Mouse (Mus musculus): ENCODE measurements at regions not wholly inside any gene's neighbourhood (a gene's known extent, or its start where the extent isn't known, plus 50 kb on each side); places are given as distances from the start of the nearest gene placed in this dataset.

DNA sequence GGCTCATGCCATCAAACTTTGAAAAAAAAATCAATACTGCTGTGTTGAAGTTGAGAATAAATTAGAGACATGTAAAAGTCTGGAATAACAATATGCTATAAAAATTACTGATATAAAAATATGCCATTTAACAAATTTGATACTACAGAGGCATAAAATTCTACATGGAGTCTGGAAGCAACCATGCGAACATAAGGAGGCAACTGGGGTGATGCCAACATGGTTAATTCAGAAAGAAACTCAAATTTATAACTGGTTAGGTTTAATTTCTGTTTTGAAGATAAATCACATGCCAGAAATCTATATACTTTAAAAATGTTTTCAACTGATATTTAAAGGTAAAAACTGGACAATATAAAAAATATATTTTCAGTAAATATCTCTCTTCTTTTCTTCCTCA, 111.4 kb upstream of the Nr4a3 start:
- H3K27me3 ChIP-seq = no peaks in the 10 kb centered on the region
- H3K4me2 ChIP-seq (replicated peaks) = no peak overlapping the region
- no peak overlapping the region for H3K9ac ChIP-seq (replicated peaks)
- H3K4me3 ChIP-seq (replicated peaks) = no peak overlapping the region
- H3K36me3 ChIP-seq = no peaks in the 10 kb centered on the region
- H3K27ac ChIP-seq = no peak overlapping the region
- H3K9me3 ChIP-seq = 0 out of 2 replicates have a peak, but pooled peaks cover 3% of the 10 kb centered on the region
- no peaks in the 10 kb centered on the region for H3K4me1 ChIP-seq (replicated peaks)
- WGBS = 97% methylated on average over 1 of the region's 1 CpGs
- ATAC-seq = no peak

DNA sequence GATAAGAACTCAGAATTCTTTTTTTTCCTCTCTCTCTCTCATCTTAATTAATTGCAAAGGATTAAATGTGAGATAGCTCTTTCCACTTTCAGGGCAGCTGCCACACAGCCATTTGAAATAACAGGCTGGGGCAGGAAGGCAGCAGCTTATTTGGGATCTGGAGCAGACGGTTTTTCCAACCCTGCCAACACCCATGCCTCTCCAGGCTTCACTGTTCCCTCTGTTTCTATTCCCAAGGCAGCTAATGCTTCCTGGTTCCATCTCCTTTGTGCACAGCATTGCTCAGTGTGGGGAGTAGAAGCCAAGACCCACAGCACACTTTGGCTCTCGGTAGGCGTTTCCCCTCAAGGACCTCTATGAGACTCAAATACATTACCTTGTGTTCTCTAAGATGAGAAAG, 109.4 kb upstream of the Nr4a3 start:
- H3K36me3 ChIP-seq = no peaks in the 10 kb centered on the region
- no peak overlapping the region for H3K9ac ChIP-seq (replicated peaks)
- H3K27ac ChIP-seq = no peak overlapping the region
- H3K9me3 ChIP-seq = no peaks in the 10 kb centered on the region
- H3K4me3 ChIP-seq (replicated peaks) = no peak overlapping the region
- WGBS = 87% methylated on average over 3 of the region's 3 CpGs
- no peaks in the 10 kb centered on the region for H3K27me3 ChIP-seq
- no peaks in the 10 kb centered on the region for H3K4me1 ChIP-seq (replicated peaks)
- ATAC-seq = no peak
- H3K4me2 ChIP-seq (replicated peaks) = no peak overlapping the region

DNA sequence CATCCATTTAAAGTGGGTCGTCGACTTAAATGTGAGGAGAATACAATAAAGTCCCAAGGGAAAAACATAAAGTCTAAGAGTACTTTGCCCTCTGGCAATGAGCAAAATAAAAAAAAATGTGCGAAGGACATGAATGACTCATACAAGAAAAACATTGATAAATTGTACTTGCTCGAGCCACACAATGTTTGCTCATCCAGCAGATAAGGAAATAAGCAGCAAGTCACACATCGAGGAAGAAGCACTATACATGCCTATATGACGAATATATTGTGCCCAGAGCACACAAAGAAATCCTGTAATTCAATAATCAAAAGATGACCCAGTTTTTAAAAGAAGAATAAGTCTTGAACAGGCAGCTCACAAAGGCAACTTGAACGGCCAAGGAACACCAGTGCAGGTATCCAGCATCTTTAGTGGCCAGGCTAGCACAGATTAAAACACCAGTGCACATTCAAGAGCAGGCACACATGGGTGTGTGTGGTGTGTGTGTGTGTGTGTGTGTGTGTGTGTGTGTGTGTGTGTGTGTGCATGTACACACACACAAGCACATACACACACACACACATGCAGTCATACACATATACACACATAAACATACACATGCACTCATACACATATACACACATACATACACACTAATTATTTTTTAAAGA, 108.4 kb upstream of the Nr4a3 start:
- H3K4me2 ChIP-seq (replicated peaks) = no peak overlapping the region
- no peak overlapping the region for H3K4me3 ChIP-seq (replicated peaks)
- no peaks in the 10 kb centered on the region for H3K9me3 ChIP-seq
- no peaks in the 10 kb centered on the region for H3K36me3 ChIP-seq
- no peak overlapping the region for H3K27ac ChIP-seq
- H3K27me3 ChIP-seq = no peaks in the 10 kb centered on the region
- WGBS = 90% methylated on average over 7 of the region's 7 CpGs
- H3K9ac ChIP-seq (replicated peaks) = no peak overlapping the region
- no peaks in the 10 kb centered on the region for H3K4me1 ChIP-seq (replicated peaks)
- ATAC-seq = no peak

DNA sequence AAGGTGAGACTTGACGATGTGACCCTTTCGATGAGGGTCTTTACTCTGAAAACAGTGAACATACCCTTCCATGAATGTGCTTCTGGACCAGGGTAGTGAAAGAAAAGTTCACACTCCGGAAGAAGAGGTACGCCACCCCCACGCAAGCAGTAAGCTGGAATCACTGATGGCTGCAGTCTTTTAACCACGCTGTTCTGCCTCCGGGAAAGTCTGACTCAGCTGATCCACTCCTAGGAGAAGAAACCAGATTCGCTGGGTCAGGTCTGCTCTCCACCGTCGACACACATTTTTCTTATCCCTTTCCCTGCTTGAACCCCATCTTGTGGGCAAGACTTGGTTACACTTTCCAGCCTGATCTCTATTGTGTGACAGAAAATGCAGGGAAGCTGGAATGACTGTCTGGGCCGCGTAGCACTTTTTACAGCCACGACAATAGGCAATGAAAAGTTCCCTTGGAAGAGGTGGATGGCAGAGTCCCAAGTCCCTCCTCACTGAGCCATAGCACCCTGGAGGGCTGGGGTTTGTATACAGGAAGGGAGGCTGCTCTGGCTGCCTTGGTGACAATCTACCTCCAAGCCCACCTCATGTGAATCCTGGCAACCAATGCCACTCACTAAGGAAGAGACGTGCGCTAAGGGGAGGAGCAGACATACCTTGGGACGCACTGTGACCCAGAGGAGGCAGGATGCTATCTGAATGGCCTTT, 96.9 kb upstream of the Nr4a3 start:
- Histone ChIP-seq H3K36me3 (no peaks in the 10 kb centered on the region), H3K4me2 (replicated peaks) (no peak overlapping the region), H3K4me1 (replicated peaks) (no peaks in the 10 kb centered on the region), H3K9ac (replicated peaks) (no peak overlapping the region), H3K9me3 (no peaks in the 10 kb centered on the region), H3K4me3 (replicated peaks) (no peak overlapping the region), H3K27ac (no peak overlapping the region), H3K27me3 (no peaks in the 10 kb centered on the region)
- WGBS = 68% methylated on average over 16 of the region's 16 CpGs
- ATAC-seq = no peak

DNA sequence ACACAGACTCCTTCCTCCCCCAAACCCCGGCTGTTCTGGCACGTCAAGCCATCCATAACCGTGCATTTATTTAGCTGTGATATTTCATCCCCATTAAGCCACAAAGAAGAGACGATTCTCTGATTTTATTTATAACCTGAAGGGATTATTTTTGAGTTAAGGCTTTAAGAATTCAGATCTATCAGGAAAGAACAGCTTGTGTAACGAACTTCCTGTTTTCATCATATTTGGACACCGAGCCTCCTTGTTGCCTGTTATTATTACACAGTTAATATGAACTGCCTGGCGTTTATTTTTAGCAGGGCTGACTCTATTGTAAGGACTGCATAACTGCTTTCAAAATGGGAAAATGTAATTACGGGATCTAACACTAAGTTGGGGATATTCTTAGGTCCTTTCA, 96.2 kb upstream of the Nr4a3 start:
- no peak overlapping the region for H3K4me2 ChIP-seq (replicated peaks)
- no peak overlapping the region for H3K4me3 ChIP-seq (replicated peaks)
- H3K4me1 ChIP-seq (replicated peaks) = no peaks in the 10 kb centered on the region
- no peak overlapping the region for H3K27ac ChIP-seq
- H3K9ac ChIP-seq (replicated peaks) = no peak overlapping the region
- no peaks in the 10 kb centered on the region for H3K9me3 ChIP-seq
- 73% methylated on average over 8 of the region's 8 CpGs for WGBS
- no peaks in the 10 kb centered on the region for H3K27me3 ChIP-seq
- ATAC-seq = no peak
- no peaks in the 10 kb centered on the region for H3K36me3 ChIP-seq

DNA sequence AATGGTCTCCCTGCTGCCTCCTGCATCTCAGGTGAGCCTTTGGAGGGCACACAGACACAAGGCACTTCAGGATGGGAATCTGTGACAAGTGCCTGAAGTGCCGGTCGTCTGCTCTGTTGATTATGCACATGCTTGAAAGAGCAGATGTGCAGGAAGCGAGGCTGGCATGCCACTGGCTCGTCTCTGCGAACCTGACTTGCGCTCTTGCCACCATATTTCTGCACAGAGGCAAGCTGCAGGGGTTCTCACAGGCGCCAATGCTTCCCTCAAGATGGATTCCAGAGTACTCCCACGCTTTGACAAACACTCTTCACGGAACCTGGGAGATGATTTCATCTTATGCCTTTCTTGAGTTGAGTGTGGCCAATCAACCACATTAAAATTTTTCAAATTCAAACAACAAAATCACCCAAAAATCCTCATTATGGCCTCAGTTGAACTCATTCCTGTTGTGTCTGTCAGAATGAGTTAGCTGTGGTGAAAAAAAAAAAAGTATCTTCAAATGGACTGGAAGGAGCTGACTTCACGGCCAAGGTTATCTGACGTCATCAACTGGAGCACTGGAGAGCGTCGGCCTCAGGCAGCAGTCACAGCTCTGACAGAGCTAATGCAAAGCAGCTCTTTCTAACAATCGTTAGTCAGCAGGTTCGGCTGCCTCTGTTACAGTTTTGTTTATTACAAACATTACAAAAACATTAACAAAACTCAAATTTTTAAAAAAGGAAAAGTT, 90.2 kb upstream of the Nr4a3 start:
- Histone ChIP-seq H3K27ac (no peak overlapping the region), H3K27me3 (no peaks in the 10 kb centered on the region), H3K36me3 (no peaks in the 10 kb centered on the region), H3K9me3 (no peaks in the 10 kb centered on the region), H3K4me2 (replicated peaks) (no peak overlapping the region), H3K9ac (replicated peaks) (no peak overlapping the region), H3K4me3 (replicated peaks) (no peak overlapping the region), H3K4me1 (replicated peaks) (no peaks in the 10 kb centered on the region)
- 78% methylated on average over 15 of the region's 15 CpGs for WGBS
- no peak for ATAC-seq

DNA sequence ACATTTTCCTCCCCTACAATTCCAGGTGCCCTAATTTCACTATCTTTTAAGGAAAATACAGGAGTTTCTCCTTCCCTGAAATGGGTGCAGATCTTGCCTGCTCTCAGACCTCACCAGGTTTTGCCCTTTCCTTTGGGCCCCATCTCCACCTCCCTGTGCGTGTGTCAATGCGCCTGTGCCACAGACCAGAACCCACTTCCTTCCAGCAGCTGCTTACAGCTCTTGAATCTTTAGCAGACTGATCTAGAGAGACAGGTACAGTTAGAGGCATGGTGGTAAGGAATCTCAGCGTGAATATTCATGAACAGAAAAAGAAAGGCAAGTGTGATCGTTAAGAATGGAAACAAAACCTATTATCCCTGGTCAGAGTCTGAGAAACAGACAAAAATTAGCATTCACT, 80.3 kb upstream of the Nr4a3 start:
- Histone ChIP-seq H3K4me1 (replicated peaks) (no peaks in the 10 kb centered on the region), H3K9me3 (no peaks in the 10 kb centered on the region), H3K36me3 (no peaks in the 10 kb centered on the region), H3K9ac (replicated peaks) (no peak overlapping the region), H3K27me3 (no peaks in the 10 kb centered on the region), H3K4me2 (replicated peaks) (no peak overlapping the region), H3K4me3 (replicated peaks) (no peak overlapping the region), H3K27ac (no peak overlapping the region)
- WGBS = 91% methylated on average over 4 of the region's 4 CpGs
- no peak for ATAC-seq

DNA sequence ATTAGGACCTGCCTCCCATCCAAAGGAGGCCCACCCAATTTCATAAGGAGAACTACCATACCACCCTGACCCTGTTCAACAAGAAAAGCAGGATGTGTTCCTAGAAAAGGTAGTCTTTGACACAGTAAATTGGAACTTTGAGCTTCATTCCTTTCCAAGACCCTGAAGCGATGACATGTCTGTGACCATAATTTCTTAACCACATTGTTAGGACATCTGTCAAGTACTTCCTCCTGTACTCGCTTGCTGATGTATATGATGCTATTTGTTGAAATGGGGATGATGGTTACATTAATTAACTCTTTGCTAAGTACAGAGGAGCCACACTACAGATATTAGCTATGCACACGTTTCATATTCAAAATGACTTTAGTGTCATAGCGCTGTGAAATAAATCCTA, 73.1 kb upstream of the Nr4a3 start:
- no peak for ATAC-seq
- Histone ChIP-seq H3K4me3 (replicated peaks) (no peak overlapping the region), H3K4me2 (replicated peaks) (no peak overlapping the region), H3K9ac (replicated peaks) (no peak overlapping the region), H3K4me1 (replicated peaks) (no peaks in the 10 kb centered on the region), H3K27ac (no peak overlapping the region), H3K9me3 (no peaks in the 10 kb centered on the region), H3K36me3 (no peaks in the 10 kb centered on the region), H3K27me3 (no peaks in the 10 kb centered on the region)
- WGBS = 93% methylated on average over 4 of the region's 4 CpGs

DNA sequence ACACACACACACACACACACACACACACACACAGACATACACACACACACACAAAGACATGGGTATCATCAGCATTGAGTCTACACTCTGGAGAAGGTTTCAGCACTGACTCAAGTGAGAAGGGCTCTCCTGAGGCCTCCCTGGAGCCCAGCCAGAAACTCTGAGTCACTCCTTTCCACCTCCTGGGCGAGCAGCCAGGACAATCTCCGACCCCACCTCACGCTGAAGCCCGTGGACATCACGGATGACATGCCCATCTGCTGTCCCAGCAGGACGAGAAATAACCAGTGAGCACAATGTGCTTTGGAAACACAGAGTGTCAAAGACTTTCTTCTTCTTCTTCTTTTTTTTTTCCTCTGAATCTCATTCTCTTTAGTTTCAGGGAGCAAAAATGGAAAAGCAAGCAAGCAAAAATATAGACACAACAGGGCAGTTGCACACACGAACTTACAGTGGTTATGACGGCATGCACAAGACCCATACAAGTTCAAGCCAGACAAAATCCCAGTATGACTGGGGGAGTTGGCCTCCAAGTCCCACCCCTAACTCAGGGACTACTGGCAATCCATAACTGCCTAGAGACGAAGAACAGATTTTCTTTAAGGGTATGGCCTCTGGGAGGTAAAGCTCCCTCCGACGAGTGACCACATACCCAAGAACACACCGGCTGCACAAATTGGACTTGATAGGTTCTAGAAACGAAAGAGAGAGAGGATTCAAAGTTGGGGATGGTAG, 65.2 kb upstream of the Nr4a3 start:
- Histone ChIP-seq H3K27ac (no peak overlapping the region), H3K4me3 (replicated peaks) (no peak overlapping the region), H3K27me3 (no peaks in the 10 kb centered on the region), H3K9me3 (no peaks in the 10 kb centered on the region), H3K4me2 (replicated peaks) (no peak overlapping the region), H3K36me3 (no peaks in the 10 kb centered on the region), H3K4me1 (replicated peaks) (no peaks in the 10 kb centered on the region), H3K9ac (replicated peaks) (no peak overlapping the region)
- 81% methylated on average over 13 of the region's 13 CpGs for WGBS
- ATAC-seq = no peak
